Mouse (Mus musculus): ENCODE measurements at regions not wholly inside any gene's neighbourhood (a gene's known extent, or its start where the extent isn't known, plus 50 kb on each side); places are given as distances from the start of the nearest gene placed in this dataset.

DNA sequence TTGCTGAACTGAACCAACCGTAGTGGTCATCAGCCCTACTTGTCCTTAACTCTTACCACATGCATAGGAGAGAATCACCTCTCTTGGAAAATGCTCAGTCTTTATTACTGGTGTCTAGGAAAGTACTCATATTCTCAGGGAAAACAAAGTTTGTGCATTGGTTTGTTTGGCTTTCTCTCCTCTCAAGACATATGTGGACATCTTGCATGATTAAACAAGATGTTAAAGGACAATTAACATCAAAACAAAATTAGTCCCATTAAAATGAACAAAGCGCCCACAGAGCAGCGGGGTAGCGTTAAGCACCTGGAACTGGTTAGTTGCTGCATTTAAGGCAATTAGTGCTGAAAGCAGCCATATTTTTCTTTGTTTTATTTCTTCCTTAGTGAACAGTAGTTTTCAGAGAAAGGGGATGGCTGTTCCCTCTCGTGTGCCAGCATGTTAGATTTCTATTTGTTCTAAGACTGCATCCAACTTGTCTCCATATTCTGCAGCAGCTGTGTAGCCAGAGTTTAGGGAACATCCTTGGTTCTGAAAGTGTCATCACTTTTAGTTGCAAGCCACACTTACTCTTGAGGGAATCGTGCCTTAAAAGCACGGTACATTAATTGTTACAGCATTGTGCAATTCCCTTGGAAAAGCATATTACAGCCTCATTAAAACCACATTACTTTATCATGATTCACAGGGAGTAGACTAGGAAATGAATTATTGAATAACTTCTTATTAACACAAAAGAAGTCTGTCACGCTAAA, 137.7 kb downstream of the Ube2u start:
- DNase-seq (ENCODE audit: extremely low spot score, low spot score): no peak

- DNase-seq (ENCODE audit: extremely low spot score, low spot score): no peak
Measured at GRCm38 (mm10) chr4:100616916-100617488, 138.4 kb downstream of the Ube2u start.

DNA sequence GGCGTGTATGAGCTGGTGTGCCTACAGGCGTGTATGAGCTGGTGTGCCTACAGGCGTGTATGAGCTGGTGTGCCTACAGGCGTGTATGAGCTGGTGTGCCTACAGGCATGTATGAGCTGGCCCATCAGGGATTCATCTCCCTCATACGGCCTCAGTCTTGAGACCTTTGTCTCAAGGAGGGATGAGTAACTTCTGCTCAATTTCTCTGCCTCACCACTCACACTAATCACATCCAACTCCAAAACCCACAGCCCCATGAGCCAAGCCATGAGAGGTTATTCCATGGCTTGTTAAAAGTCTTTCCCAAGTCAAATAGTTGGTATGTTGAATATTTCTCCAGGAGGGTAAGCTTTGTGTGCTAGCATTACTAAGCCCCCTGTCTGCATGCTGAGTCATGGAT, 146.0 kb downstream of the Ube2u start:
- DNase-seq (ENCODE audit: extremely low spot score, low spot score): no peak

GRCm38 (mm10) chr4:100626551-100626950, 147.9 kb downstream of the Ube2u start:
- no peak for DNase-seq (ENCODE audit: extremely low spot score, low spot score)

DNA sequence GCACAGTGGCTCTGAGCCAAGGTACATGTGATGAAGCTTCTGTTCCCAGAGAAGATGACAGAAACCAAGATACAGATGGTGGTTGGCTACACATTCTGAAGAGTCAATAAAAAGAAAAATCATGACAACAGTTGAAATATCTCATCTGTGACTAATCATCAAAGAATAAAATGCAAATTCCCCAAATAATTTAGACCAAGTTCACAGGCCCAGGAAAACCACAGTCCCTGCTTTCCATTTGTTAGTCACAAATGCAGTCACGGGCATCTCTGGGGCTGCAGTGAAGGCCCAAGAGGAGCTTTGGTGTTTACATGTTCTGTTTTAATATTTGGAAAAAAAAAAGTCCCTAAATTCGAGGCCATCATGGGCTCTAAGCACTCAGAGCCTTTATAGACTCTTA, 142.1 kb upstream of the Cachd1 start:
- DNase-seq (ENCODE audit: extremely low spot score, low spot score): no peak

DNA sequence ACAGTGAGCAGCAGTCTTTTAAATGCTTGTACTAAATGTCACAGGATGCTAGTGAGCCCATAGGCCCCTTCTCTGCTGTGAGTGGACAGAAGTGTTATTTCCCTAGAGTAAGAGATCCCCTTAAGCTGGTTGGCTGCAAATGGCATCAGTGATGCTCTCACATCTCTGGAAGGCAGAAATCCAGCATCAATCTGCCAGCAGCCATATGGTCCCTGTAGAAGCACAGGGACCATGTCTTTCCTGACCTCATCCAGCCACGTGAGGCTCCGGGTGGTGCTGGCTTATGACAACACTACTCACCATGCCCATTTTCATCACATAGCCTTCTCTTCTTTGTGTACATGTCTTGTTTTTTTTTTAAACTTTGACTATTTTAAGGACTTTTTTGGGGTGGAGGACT, 138.9 kb upstream of the Cachd1 start:
- DNase-seq (ENCODE audit: extremely low spot score, low spot score): no peak

GRCm38 (mm10) chr4:100661154-100661553, 115.3 kb upstream of the Cachd1 start:
- no peak for DNase-seq (ENCODE audit: extremely low spot score, low spot score)

- DNase-seq (ENCODE audit: extremely low spot score, low spot score): no peak
Measured at GRCm38 (mm10) chr4:100664619-100665264, 111.7 kb upstream of the Cachd1 start.

- DNase-seq (ENCODE audit: extremely low spot score, low spot score): no peak
Measured at GRCm38 (mm10) chr4:100670553-100670952, 105.9 kb upstream of the Cachd1 start.

DNA sequence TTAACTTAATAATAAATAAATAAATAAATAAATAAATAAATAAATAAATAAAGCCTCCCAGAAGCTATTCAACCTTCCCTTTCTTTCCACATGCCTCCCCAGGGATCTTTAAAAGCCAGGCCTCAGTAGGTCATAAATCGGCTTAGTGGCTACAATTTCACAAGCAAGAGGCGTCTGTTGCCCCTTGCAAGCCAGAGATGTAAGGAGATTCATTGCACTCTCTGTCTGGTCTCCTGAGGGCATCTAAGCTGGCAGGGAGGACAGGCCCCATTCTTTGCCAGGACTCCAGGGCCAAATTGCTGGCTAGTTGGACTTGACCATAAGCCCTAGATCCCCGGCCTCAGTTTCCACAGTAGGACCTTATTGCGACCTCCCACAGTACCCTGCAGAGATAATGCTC, 101.6 kb upstream of the Cachd1 start:
- DNase-seq (ENCODE audit: extremely low spot score, low spot score): no peak

GRCm38 (mm10) chr4:100683757-100684156, 92.7 kb upstream of the Cachd1 start:
- DNase-seq (ENCODE audit: extremely low spot score, low spot score): no peak

DNA sequence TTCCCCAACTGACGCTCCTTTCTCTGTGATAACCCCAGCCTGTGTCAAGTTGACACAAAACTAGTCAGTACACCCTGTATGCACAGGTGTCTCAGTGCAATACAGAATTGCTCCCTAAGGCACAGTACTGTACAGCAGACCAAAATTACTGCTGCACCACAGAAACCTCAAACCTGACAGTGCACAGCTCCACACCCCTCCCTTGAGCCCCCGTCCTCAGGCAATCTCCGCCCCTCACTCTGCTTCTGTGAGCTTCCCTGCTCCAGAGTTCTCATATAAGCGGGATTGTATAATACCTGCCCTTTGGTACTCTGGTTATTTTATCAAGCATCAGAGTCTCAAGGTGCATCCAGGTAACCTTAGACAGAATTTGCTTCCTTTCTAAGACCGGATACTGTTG, 76.5 kb upstream of the Cachd1 start:
- no peak for DNase-seq (ENCODE audit: extremely low spot score, low spot score)

- DNase-seq (ENCODE audit: extremely low spot score, low spot score): no peak
Measured at GRCm38 (mm10) chr4:100700418-100700817, 76.1 kb upstream of the Cachd1 start.

DNA sequence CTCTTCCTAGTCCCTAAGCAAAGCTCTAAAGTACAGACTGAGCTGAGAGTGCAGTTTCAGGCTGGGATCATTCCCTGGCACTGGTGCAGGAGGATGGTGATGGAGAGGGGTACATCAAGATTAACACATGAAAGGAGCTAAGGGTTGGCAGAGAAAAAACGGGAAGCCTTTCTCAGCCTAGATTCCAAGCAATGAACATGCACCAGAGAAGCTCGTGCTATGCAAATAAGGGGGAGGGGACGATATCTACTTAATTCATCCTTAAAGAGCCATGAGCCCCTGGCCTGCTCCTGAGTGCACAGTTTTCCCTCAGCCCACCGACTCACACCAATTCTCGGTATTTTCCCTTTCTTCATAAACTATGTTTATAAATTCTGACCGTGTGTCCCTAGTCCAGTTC, 70.5 kb upstream of the Cachd1 start:
- no peak for DNase-seq (ENCODE audit: extremely low spot score, low spot score)

DNA sequence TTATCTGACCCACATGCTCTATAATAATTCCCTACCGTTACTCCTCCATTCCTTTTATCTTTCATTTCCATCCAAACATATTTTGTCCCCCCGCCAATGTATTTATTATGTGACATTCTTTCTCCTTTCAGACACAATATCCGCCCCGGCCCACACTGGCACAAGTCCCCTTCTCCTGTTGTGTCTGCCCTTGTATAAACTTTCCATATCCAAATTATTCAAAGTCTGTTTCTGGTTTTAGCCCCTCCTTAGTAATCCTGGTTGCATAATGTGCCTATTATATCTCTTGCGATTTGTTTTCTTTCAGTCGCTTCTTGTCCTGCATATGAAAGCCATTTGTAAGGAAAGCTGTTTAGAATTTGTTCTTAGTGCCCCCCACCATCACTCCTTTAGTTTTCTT, 69.3 kb upstream of the Cachd1 start:
- no peak for DNase-seq (ENCODE audit: extremely low spot score, low spot score)

GRCm38 (mm10) chr4:100708247-100708646, 68.2 kb upstream of the Cachd1 start:
- DNase-seq (ENCODE audit: extremely low spot score, low spot score): no peak

DNA sequence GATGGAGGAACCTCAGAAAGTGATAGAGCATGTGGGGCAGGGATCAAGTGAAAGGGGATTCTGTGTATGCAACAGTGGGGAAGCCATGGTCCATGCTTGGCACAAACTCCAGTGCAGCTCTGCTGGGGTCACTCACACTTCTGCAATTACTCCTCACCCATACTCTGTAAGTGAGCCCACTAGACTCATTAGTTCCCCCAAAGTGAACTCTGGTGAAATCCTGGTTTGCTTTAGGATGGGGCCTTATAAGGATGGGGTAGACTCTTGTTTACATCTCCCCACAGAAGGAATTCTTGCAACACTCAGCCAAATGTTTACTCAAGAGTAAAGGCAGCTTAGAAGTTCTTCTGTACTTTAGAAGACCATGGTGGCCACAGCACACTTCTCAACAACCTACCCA, 62.2 kb upstream of the Cachd1 start:
- DNase-seq (ENCODE audit: extremely low spot score, low spot score): no peak

DNA sequence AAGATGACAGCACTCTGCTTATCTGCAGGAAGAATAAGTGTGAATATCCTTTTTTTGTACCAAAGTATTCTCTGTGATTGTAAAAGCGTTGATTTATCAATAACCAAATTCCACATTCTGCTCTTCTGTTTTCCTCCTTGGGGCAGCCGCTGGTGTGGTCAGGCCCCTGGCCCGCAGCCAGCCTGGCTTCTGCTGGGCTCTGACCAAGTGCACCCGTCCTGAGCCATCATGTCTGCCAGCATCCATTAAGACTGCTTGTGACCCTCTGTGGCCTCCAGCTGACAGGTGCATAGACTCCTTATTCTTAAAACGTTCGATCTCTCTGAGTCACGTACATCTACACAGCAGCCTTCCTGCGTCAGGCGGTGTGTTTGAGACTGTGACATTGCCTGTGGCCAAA, 58.9 kb upstream of the Cachd1 start:
- DNase-seq (ENCODE audit: extremely low spot score, low spot score): no peak

DNA sequence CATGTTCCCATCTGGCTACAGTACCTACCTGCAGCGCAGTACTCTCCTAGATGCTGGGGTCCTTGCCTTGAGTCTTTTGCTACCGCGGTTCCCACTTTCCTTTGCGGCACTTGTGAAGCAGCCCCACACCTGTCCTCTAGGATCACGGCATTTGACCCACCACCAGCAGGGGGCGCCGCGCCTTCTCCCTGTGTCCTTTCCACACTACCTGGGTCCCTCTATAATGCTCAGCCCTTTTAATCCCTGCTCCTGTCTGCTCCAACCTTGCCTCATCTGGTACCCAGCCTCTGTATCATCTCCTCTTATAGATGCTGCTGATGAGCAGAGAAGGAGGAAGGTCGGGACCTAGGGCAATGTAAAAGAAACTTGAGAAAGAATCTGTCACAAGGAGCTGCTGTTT, 53.9 kb upstream of the Cachd1 start:
- peak; percentile 58 for DNase-seq (ENCODE audit: extremely low spot score, low spot score)

GRCm38 (mm10) chr4:100723053-100723452, 53.4 kb upstream of the Cachd1 start:
- DNase-seq (ENCODE audit: extremely low spot score, low spot score): no peak

- DNase-seq (ENCODE audit: extremely low spot score, low spot score): no peak
Measured at GRCm38 (mm10) chr4:100725811-100726210, 50.7 kb upstream of the Cachd1 start.

- DNase-seq (ENCODE audit: extremely low spot score, low spot score): no peak
Measured at GRCm38 (mm10) chr4:100726496-100726895, 50.0 kb upstream of the Cachd1 start.
